Mouse (Mus musculus) liver, adult 2 months (tissue): Measurements from ENCODE around the gene Zfp574. TPM values are rescaled to one million over a fixed set of nuclear protein-coding genes. Genes with fewer than 3 reads are reported as not detected.

Experiments
- DNase-seq: peaks from one replicate; pipeline ENCODE4 v3.0.0-alpha.2; 2011; ENCODE audit warnings: low read depth, low spot score; ENCODE audit errors: extremely low read depth
- H3K27ac ChIP-seq: fragments of 200-500 bp; replicated peaks from 2 replicates; pipeline ENCODE4 v1.5.1; 2012; ENCODE audit warnings: low read depth, mild to moderate bottlenecking, control low read depth, inconsistent platforms, low read length; ENCODE audit not compliant: insufficient read depth
- H3K27me3 ChIP-seq: fragments of 200-500 bp; 2 replicates; pipeline ENCODE4 v1.6.1; 2012; ENCODE audit warnings: mild to moderate bottlenecking, moderate library complexity, low read length, inconsistent platforms; ENCODE audit not compliant: control insufficient read depth, insufficient read depth
- H3K36me3 ChIP-seq: fragments of 200-500 bp; 2 replicates; pipeline ENCODE4 v1.6.1; 2012; ENCODE audit warnings: low read length, inconsistent platforms; ENCODE audit not compliant: control insufficient read depth, insufficient read depth
- H3K4me1 ChIP-seq: fragments of 200-500 bp; 2 replicates; pipeline ENCODE4 v1.6.1; 2011; ENCODE audit warnings: low read length; ENCODE audit not compliant: control insufficient read depth, insufficient read depth
- H3K4me3 ChIP-seq: fragments of 200-500 bp; 2 replicates; pipeline ENCODE4 v1.5.1; 2011; ENCODE audit warnings: low read depth, mild to moderate bottlenecking, control low read depth, low read length, moderate library complexity; ENCODE audit not compliant: insufficient read depth
- H3K79me2 ChIP-seq: fragments of 200-500 bp; 2 replicates; pipeline ENCODE4 v1.6.1; 2012; ENCODE audit warnings: inconsistent platforms, mild to moderate bottlenecking, low read length, moderate library complexity; ENCODE audit not compliant: control insufficient read depth, insufficient read depth
- H3K9ac ChIP-seq: fragments of 200-500 bp; 2 replicates; pipeline ENCODE4 v1.6.1; 2012; ENCODE audit warnings: low read depth, mild to moderate bottlenecking, control low read depth, inconsistent platforms, low read length
- CTCF ChIP-seq: fragments of 200-500 bp; IDR thresholded peaks from 2 replicates; pipeline ENCODE4 v1.5.1; 2011; ENCODE audit warnings: low read depth, low read length, control low read depth
- POLR2A ChIP-seq: fragments of 200-500 bp; IDR thresholded peaks from 2 replicates; pipeline ENCODE4 v1.6.1; 2011; ENCODE audit warnings: low read length, control low read depth; ENCODE audit not compliant: insufficient read depth; ENCODE audit errors: extremely low read depth
- WGBS: fragments of 180-500 bp; shearing (Covaris S2); methylation state at CpG from one replicate; pipeline ENCODE4 v1.1.7; 2018; 5-methylcytosine and 5-hydroxymethylcytosine counted together
- polyA plus RNA-seq: library from polyadenylated mRNA; depleted of rRNA; stranded (reverse); fragments of >200 nt; gene quantifications from 2 replicates; pipeline ENCODE4 v1.2.3, GENCODE M21; 2012
- total RNA-seq: library from RNA; depleted of rRNA; stranded (reverse); fragments of >200 nt; gene quantifications from 2 replicates; pipeline ENCODE4 v1.2.3, GENCODE M21; 2014

The Zfp574 gene
- total and polyA plus RNA-seq, 2 experiments: 2.3 to 17.2 TPM

DNA sequence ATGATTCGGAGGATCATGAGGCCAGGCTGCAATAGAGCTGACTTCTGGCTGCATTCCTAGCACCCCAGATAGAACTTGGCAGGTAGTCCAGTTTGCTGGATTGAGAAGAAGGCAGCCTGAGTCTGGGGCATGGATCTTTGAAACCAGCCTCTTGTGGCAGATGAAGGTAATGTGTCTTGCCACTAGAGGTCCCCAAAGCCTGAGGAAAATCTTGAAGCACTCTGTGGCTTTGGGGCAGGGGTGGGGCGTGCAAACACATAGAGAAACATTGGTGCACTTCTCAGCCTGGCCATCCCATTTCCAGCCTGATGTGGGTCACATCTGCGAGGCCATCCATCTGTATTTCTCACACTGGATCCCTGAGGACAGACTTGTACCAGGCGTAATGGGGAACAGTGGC, 10.1 kb downstream of the Zfp574 start:
- peak; percentile 37 for DNase-seq
- Histone ChIP-seq H3K4me3 (no peak overlapping the region), H3K27ac (no peak overlapping the region), H3K27me3 (no peaks in the 10 kb centered on the region), H3K79me2 (peaks cover 11% of the 10 kb centered on the region; the same call in 1 of the 2 replicates), H3K36me3 (peaks cover 22% of the 10 kb centered on the region), H3K9ac (no peak overlapping the region), H3K4me1 (peaks cover 5% of the 10 kb centered on the region)
- peak; percentile 34 for TF ChIP-seq CTCF
- TF ChIP-seq POLR2A: no peak
- 90% methylated on average over 4 of the region's 4 CpGs for WGBS

DNA sequence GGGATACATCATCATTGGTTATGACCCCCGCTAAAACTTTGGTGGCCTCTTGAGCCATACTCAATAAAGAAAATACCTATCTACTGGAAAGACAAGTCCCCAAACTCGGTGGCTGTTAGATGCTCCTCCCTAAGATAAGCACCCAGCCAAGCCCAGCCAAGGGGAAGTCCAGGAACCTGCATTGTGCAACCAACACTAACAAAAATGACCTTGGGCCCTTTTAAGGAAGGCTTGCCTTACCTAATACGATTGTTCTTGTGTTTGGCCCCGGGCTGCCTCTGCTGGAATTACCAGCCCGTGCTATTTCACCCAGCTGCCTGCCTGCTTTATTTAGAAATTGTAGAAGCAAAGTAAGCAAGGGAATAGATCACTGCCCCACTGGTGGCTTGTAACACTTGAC, 12.3 kb downstream of the Zfp574 start:
- Histone ChIP-seq H3K9ac (no peak overlapping the region; the same call in 1 of the 2 replicates), H3K4me3 (no peak overlapping the region), H3K27ac (peak overlapping the region; percentile 62), H3K27me3 (no peaks in the 10 kb centered on the region), H3K4me1 (peaks cover 3% of the 10 kb centered on the region), H3K36me3 (peaks cover 22% of the 10 kb centered on the region), H3K79me2 (peaks cover 6% of the 10 kb centered on the region; the same call in 1 of the 2 replicates)
- 25% methylated on average over 5 of the region's 5 CpGs for WGBS
- peak; percentile 86 for DNase-seq
- TF ChIP-seq CTCF (no peak), POLR2A (no peak)

DNA sequence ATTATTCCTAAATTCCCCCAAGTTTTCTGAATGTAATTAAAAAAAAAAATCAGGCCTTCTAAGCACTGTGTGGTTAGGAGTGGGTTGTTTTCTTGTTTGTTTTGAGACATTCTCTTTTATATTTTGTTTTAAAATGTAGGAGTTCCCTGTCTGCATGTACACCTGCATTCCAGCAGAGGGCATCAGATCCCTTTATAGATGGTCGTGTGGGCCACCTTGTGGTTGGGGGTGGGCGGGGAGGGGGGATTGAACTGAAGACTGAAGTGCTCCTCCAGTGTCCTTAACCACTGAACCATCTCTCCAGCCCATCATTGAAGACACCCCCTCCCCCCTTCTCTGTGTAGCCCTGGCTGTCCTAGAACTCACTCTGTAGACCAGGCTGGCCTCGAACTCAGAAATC, 14.3 kb downstream of the Zfp574 start:
- 58% methylated on average over 3 of the region's 3 CpGs for WGBS
- Histone ChIP-seq H3K4me3 (no peak overlapping the region), H3K4me1 (peaks cover 3% of the 10 kb centered on the region), H3K9ac (no peak overlapping the region), H3K27ac (no peak overlapping the region), H3K27me3 (no peaks in the 10 kb centered on the region), H3K36me3 (peaks cover 11% of the 10 kb centered on the region), H3K79me2 (no peaks in the 10 kb centered on the region; the same call in 1 of the 2 replicates)
- TF ChIP-seq POLR2A (no peak), CTCF (peak; percentile 33; the same call in 1 of the 2 replicates)
- DNase-seq: no peak

DNA sequence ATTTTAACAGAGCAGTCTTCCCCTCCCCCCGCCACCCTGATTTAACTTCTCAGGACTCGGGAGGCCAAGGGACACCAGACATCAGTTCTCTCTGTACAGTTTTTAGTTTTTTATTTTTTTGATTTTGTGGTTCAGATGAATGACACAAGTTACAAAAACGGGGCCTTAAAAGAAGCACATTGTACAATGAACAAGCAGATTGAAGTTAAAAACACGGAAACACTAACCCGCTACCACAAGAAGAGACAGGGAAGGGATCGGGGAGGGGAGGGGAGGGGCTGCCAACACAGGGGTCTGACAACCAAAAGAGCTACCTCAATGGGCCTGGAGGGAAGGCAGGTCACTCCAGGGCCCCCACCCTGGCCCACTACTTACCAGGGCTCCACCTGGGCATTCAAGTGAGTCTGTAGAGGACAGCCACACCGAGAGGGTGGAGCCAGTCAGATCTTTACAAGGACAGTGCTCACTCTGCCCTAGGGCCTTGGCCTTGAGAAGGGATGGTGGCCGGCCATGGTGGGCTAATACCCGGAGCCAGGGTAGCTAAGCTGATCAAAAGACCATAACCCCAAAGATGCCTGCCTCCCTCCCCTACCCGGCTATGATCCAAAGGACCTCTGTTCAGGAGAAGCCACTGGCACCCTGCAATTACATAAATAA, 15.0 kb downstream of the Zfp574 start:
- peaks cover 3% of the 10 kb centered on the region for H3K4me1 ChIP-seq
- no peak overlapping the region for H3K9ac ChIP-seq
- H3K79me2 ChIP-seq: no peaks in the 10 kb centered on the region
- no peak for TF ChIP-seq POLR2A
- TF ChIP-seq CTCF: no peak
- H3K4me3 ChIP-seq: no peak overlapping the region
- DNase-seq: no peak
- H3K27me3 ChIP-seq: no peaks in the 10 kb centered on the region
- 77% methylated on average over 10 of the region's 10 CpGs for WGBS
- H3K27ac ChIP-seq: no peak overlapping the region
- peaks cover 6% of the 10 kb centered on the region; the same call in 1 of the 2 replicates for H3K36me3 ChIP-seq

DNA sequence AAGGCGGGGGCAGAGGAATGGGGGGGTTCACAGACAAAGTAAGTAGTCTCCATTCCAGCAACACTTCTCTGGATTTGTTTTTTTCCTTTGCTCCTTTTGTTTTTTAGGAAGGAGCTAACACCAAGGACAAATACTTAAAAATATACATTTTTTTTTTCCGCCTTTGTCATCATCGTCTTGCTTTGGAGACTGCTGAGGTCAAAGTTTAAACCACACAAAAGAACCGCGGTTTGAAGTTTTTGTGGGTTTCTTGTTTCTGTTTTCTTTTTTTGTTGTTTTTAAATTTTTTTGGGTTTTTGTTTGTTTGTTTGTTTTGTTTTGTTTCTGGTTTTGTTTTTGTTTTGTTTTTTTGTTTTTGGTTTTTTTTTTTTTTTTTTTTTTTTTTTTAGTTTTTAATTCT, 15.6 kb downstream of the Zfp574 start:
- H3K27me3 ChIP-seq: no peaks in the 10 kb centered on the region
- TF ChIP-seq POLR2A (no peak), CTCF (no peak)
- no peaks in the 10 kb centered on the region for H3K79me2 ChIP-seq
- no peak overlapping the region for H3K4me3 ChIP-seq
- WGBS: 63% methylated on average over 5 of the region's 5 CpGs
- peaks cover 2% of the 10 kb centered on the region; the same call in 1 of the 2 replicates for H3K36me3 ChIP-seq
- DNase-seq: no peak
- no peak overlapping the region for H3K9ac ChIP-seq
- peaks cover 3% of the 10 kb centered on the region for H3K4me1 ChIP-seq
- H3K27ac ChIP-seq: no peak overlapping the region

DNA sequence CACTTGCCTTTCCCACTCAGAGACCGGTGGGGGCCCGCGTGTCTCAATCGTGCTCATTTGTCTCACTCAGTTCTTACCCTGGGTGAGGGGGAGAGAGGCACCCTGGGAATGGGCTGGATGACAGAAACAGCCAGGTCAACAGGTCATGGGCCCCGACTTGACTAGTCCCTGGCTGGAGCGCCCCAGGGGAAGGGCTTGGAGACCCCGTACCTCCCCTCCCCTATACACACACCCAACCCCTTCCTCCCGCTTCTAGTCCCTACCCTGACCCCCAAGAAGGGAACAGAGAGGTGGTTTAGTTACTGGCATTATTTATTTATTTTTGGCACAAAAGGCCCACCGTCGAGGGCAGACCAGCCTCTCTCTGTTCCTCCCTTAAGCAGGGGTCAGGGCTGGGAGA, 16.2 kb downstream of the Zfp574 start:
- 38% methylated on average over 10 of the region's 10 CpGs for WGBS
- Histone ChIP-seq H3K79me2 (no peaks in the 10 kb centered on the region), H3K4me1 (peaks cover 3% of the 10 kb centered on the region), H3K27ac (no peak overlapping the region), H3K36me3 (no peaks in the 10 kb centered on the region), H3K4me3 (no peak overlapping the region), H3K27me3 (no peaks in the 10 kb centered on the region), H3K9ac (no peak overlapping the region)
- TF ChIP-seq CTCF (no peak), POLR2A (no peak)
- no peak for DNase-seq
